Mouse (Mus musculus) stomach, embryonic 14.5 days (tissue): ENCODE measurements at regions not wholly inside any gene's neighbourhood (a gene's known extent, or its start where the extent isn't known, plus 50 kb on each side); places are given as distances from the start of the nearest gene placed in this dataset.

Experiments
- ATAC-seq: fragments of 200-750 bp; cut with Nextera tagmentation; 2 replicates; pipeline ENCODE4 v1.8.0; 2017; ENCODE audit warnings: low read depth, moderate TSS enrichment; ENCODE audit not compliant: insufficient number of reproducible peaks, insufficient read depth, low FRiP score
- H3K27ac ChIP-seq: fragments of 300-500 bp; sonication (generic); 2 replicates; pipeline ENCODE4 v1.5.1; 2014; ENCODE audit warnings: mild to moderate bottlenecking, low read length, moderate library complexity, mixed read lengths
- H3K27me3 ChIP-seq: fragments of 300-500 bp; sonication (generic); 2 replicates; pipeline ENCODE4 v1.6.1; 2014; ENCODE audit warnings: low read length, control low read depth, mixed read lengths; ENCODE audit not compliant: control insufficient read depth, insufficient read depth
- H3K36me3 ChIP-seq: fragments of 300-500 bp; sonication (generic); 2 replicates; pipeline ENCODE4 v1.6.1; 2014; ENCODE audit warnings: mild to moderate bottlenecking, control low read depth, low read length, moderate library complexity, mixed read lengths; ENCODE audit not compliant: control insufficient read depth, insufficient read depth
- H3K4me1 ChIP-seq: fragments of 300-500 bp; sonication (generic); 2 replicates; pipeline ENCODE4 v1.6.1; 2014; ENCODE audit warnings: low read length, control low read depth, mixed read lengths; ENCODE audit not compliant: control insufficient read depth, insufficient read depth
- H3K4me2 ChIP-seq: fragments of 300-500 bp; sonication (generic); replicated peaks from 2 replicates; pipeline ENCODE4 v1.6.1; 2014; ENCODE audit warnings: low read depth, low read length, control low read depth
- H3K4me3 ChIP-seq: fragments of 300-500 bp; sonication (generic); 2 replicates; pipeline ENCODE4 v1.5.1; 2014; ENCODE audit warnings: low read depth, low read length, control low read depth
- H3K9ac ChIP-seq: fragments of 300-500 bp; sonication (generic); replicated peaks from 2 replicates; pipeline ENCODE4 v1.6.1; 2014; ENCODE audit warnings: low read depth, mild to moderate bottlenecking, control low read depth, low read length, moderate library complexity, mixed read lengths
- H3K9me3 ChIP-seq: fragments of 300-500 bp; sonication (generic); 2 replicates; pipeline ENCODE4 v1.6.1; 2016; ENCODE audit warnings: low read depth, low read length, control low read depth; ENCODE audit not compliant: control insufficient read depth
- WGBS: fragments of 180-500 bp; shearing (Covaris S2); extraction: QIAGEN DNeasy Blood & Tissue Kit; methylation state at CpG from one replicate; pipeline ENCODE4 v1.1.7; 2014; 5-methylcytosine and 5-hydroxymethylcytosine counted together

GRCm38 (mm10) chr11:114472501-114473260, 195.6 kb upstream of the Rpl38 start:
- Histone ChIP-seq H3K27me3 (no peaks in the 10 kb centered on the region), H3K4me2 (no peak overlapping the region; the same call in 1 of the 2 replicates), H3K4me3 (no peak overlapping the region), H3K4me1 (peaks cover 12% of the 10 kb centered on the region; the same call in 1 of the 2 replicates), H3K36me3 (no peaks in the 10 kb centered on the region), H3K9ac (no peak overlapping the region), H3K9me3 (no peaks in the 10 kb centered on the region), H3K27ac (no peak overlapping the region)
- peak; percentile 20; the same call in 1 of the 2 replicates for ATAC-seq
- 19% methylated on average over 22 of the region's 22 CpGs for WGBS

- Histone ChIP-seq H3K27me3 (no peaks in the 10 kb centered on the region), H3K27ac (peak overlapping the region; percentile 44; the same call in 1 of the 2 replicates)
Observed at GRCm38 (mm10) chr11:114468394-114468793, 199.9 kb upstream of the Rpl38 start.

GRCm38 (mm10) chr11:114467803-114468202, 200.5 kb upstream of the Rpl38 start:
- Histone ChIP-seq H3K4me2 (peak overlapping the region; percentile 32; the same call in 1 of the 2 replicates), H3K27me3 (no peaks in the 10 kb centered on the region), H3K4me3 (no peak overlapping the region), H3K27ac (peak overlapping the region; percentile 44; the same call in 1 of the 2 replicates), H3K4me1 (peaks cover 18% of the 10 kb centered on the region; the same call in 1 of the 2 replicates), H3K9ac (no peak overlapping the region), H3K9me3 (no peaks in the 10 kb centered on the region), H3K36me3 (no peaks in the 10 kb centered on the region)
- 2% methylated on average over 8 of the region's 8 CpGs for WGBS
- ATAC-seq = peak; percentile 35; the same call in 1 of the 2 replicates

More at GRCm38 (mm10) chr11:114468394-114468793, 199.9 kb upstream of the Rpl38 start:
- Histone ChIP-seq H3K9ac (no peak overlapping the region), H3K4me2 (peak overlapping the region; percentile 32), H3K4me1 (peaks cover 18% of the 10 kb centered on the region; the same call in 1 of the 2 replicates), H3K4me3 (no peak overlapping the region), H3K9me3 (no peaks in the 10 kb centered on the region), H3K36me3 (no peaks in the 10 kb centered on the region)
- WGBS = 2% methylated on average over 8 of the region's 8 CpGs
- peak; percentile 39; the same call in 1 of the 2 replicates for ATAC-seq

DNA sequence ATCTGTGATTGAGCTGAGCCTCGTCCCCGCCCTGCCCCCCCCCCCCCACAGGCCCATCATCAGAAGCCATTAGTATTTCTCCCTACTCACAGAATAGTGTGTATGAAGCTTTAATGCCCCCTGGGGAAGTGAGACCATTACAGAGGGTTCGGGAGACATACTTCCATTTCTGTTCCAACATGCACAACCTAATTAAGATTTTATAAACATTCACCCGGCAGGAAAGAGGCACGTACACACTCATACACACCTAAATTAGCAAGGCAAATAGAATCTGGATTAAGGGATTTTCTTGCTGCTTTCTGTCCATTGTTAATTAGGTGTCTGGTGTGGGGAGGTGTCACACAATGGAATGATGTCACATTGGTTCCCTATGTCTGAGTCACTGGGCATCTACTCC, 202.8 kb upstream of the Rpl38 start:
- Histone ChIP-seq H3K9ac (no peak overlapping the region), H3K4me1 (peaks cover 18% of the 10 kb centered on the region; the same call in 1 of the 2 replicates), H3K36me3 (no peaks in the 10 kb centered on the region), H3K9me3 (no peaks in the 10 kb centered on the region), H3K27me3 (no peaks in the 10 kb centered on the region), H3K4me3 (no peak overlapping the region), H3K27ac (no peak overlapping the region), H3K4me2 (no peak overlapping the region)
- no peak for ATAC-seq
- 48% methylated on average over 5 of the region's 5 CpGs for WGBS

- Histone ChIP-seq H3K9me3 (no peaks in the 10 kb centered on the region), H3K36me3 (no peaks in the 10 kb centered on the region), H3K4me1 (0 out of 2 replicates have a peak, but pooled peaks cover 8% of the 10 kb centered on the region), H3K27ac (no peak overlapping the region), H3K27me3 (no peaks in the 10 kb centered on the region), H3K4me2 (no peak overlapping the region), H3K4me3 (no peak overlapping the region), H3K9ac (no peak overlapping the region)
- ATAC-seq = no peak
- WGBS = 20% methylated on average over 6 of the region's 6 CpGs
Observed at GRCm38 (mm10) chr11:114462755-114463374, 205.5 kb upstream of the Rpl38 start.

DNA sequence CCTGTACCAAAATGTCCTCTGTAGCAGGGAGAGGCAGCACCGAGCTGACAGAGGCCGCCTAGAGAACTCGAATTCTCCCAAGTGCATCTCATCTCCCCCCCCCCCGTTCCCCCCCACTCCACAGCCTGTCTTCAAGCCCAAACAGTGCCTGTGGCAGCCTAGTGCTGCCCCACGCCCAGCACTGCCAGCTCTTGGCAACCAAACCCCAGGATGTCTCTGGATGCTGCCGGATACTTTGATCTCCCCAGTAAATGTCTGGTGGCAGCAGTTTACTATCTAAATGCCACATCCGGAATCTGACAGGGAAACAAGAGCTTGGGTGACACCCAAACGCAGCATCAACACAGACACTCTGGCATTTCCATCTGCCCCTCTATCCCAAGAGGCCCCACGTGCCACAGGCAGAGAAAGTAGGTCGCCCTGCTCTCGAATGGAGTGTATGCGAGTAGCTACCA, 213.4 kb upstream of the Rpl38 start:
- no peaks in the 10 kb centered on the region for H3K9me3 ChIP-seq
- H3K4me3 ChIP-seq = no peak overlapping the region
- H3K27ac ChIP-seq = no peak overlapping the region
- H3K4me2 ChIP-seq = no peak overlapping the region
- no peaks in the 10 kb centered on the region for H3K27me3 ChIP-seq
- WGBS = 60% methylated on average over 12 of the region's 12 CpGs
- ATAC-seq = no peak
- no peak overlapping the region for H3K9ac ChIP-seq
- H3K4me1 ChIP-seq = no peaks in the 10 kb centered on the region
- no peaks in the 10 kb centered on the region for H3K36me3 ChIP-seq

DNA sequence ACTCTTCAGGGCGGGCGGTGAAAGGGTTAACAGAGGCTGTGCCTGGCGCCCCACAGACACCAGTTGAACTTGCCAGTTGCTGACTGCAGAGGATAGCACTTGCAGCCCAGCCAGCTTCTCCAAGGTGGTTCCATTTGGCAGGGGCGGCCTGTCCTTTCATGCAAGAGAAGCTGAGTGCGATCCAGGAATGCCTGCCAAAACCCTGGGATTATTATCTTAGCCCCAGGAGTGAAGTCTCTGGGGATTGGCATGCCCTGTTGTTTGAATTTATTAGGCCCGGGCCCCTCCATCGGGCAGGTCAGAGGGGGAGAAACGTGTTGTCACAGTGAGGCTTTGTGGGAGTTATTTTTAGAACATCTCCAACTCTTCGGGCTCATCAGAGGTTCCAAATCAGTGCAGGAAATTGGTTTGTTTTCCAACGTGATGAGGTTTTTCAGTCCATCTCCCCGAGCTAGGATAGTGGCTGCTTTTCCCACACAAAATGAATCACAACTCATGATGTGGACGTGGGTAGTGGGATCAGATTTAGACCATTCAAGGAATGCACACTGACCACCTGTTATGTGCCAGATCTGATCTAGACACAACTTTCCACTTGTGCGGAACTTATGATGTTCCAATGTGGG, 219.4 kb upstream of the Rpl38 start:
- no peak overlapping the region for H3K27ac ChIP-seq
- H3K4me3 ChIP-seq = no peak overlapping the region
- no peaks in the 10 kb centered on the region for H3K9me3 ChIP-seq
- no peaks in the 10 kb centered on the region for H3K36me3 ChIP-seq
- H3K9ac ChIP-seq = no peak overlapping the region
- H3K27me3 ChIP-seq = no peaks in the 10 kb centered on the region
- H3K4me1 ChIP-seq = peaks cover 10% of the 10 kb centered on the region
- ATAC-seq = no peak
- WGBS = 38% methylated on average over 13 of the region's 13 CpGs
- H3K4me2 ChIP-seq = no peak overlapping the region

GRCm38 (mm10) chr11:114447461-114447847, 220.9 kb upstream of the Rpl38 start:
- Histone ChIP-seq H3K9me3 (no peaks in the 10 kb centered on the region), H3K4me1 (peaks cover 10% of the 10 kb centered on the region), H3K27ac (no peak overlapping the region), H3K9ac (no peak overlapping the region), H3K4me2 (peak overlapping the region; percentile 47; the same call in 1 of the 2 replicates), H3K36me3 (no peaks in the 10 kb centered on the region), H3K4me3 (no peak overlapping the region), H3K27me3 (no peaks in the 10 kb centered on the region)
- WGBS = 82% methylated on average over 5 of the region's 5 CpGs
- no peak for ATAC-seq
